Mouse (Mus musculus) C2C12 (cell line): ENCODE data around the gene Fthl17f. TPM values are rescaled to one million over a fixed set of nuclear protein-coding genes. Genes with fewer than 3 reads are reported as not detected.
"Not testable (repeated sequence)": the region's sequence is repeated elsewhere in the genome, so short reads cannot be mapped to it uniquely, and the experiment has no call there.

ENCODE experiments used
- H3K27me3 ChIP-seq: one replicate; pipeline ENCODE4 v1.6.1; 2011; ENCODE audit not compliant: control insufficient read depth, insufficient read depth, insufficient read length
- H3K36me3 ChIP-seq: one replicate; pipeline ENCODE4 v1.6.1; 2011; ENCODE audit not compliant: control insufficient read depth, insufficient read depth
- H3K4me3 ChIP-seq: one replicate; pipeline ENCODE4 v1.5.1; 2011; ENCODE audit warnings: mild to moderate bottlenecking, control low read depth; ENCODE audit not compliant: poor library complexity, insufficient read depth, severe bottlenecking
- H3K79me2 ChIP-seq: one replicate; pipeline ENCODE4 v1.6.1; 2011; ENCODE audit not compliant: control insufficient read depth, insufficient read depth
- H3K79me3 ChIP-seq: one replicate; pipeline ENCODE4 v1.6.1; 2011; ENCODE audit warnings: low read depth, control low read depth
- H3ac ChIP-seq: one replicate; pipeline ENCODE3; 2011; ENCODE audit warnings: low read depth; ENCODE audit not compliant: control insufficient read depth, insufficient read length
- CEBPB ChIP-seq: IDR thresholded peaks from one replicate; pipeline ENCODE4 v1.6.1; 2011; ENCODE audit warnings: low read depth, mild to moderate bottlenecking, control low read depth, moderate library complexity
- CTCF ChIP-seq: IDR thresholded peaks from one replicate; pipeline ENCODE4 v1.5.1; 2011; ENCODE audit not compliant: control insufficient read depth, insufficient read depth, insufficient read length
- FOSL1 ChIP-seq: IDR thresholded peaks from one replicate; pipeline ENCODE4 v1.8.0; 2011; ENCODE audit warnings: mild to moderate bottlenecking, low read length; ENCODE audit not compliant: poor library complexity, insufficient read depth, severe bottlenecking
- MAX ChIP-seq: IDR thresholded peaks from one replicate; pipeline ENCODE4 v1.6.1; 2011; ENCODE audit warnings: mild to moderate bottlenecking, control low read depth
- MYOD1 ChIP-seq: IDR thresholded peaks from one replicate; pipeline ENCODE4 v1.6.1; 2011; ENCODE audit warnings: low read depth; ENCODE audit not compliant: control insufficient read depth, insufficient read length
- MYOG ChIP-seq: IDR thresholded peaks from one replicate; pipeline ENCODE4 v1.6.1; 2011; ENCODE audit not compliant: control insufficient read depth, insufficient read length; ENCODE audit errors: extremely low read depth
- USF1 ChIP-seq: IDR thresholded peaks from one replicate; pipeline ENCODE4 v1.6.1; 2011; ENCODE audit warnings: low read depth, mild to moderate bottlenecking, control low read depth, moderate library complexity
- long read RNA-seq, 2 experiments: library from polyadenylated mRNA; unstranded; transcript quantifications; one replicate each; pipeline ENCODE4 v2.0.0; 2019 to 2020
- polyA plus RNA-seq: library from polyadenylated mRNA; unstranded; fragments of >200 nt; fragmentation: generic; extraction: Trizol; gene quantifications from one replicate; pipeline ENCODE4 v1.2.1, GENCODE M21; 2012; ENCODE audit warnings: missing spikeins

Gene Fthl17f
- 0.04 TPM for polyA plus RNA-seq
- long read RNA-seq, experiment 1 = 0 reads
- long read RNA-seq, experiment 2 = 0 reads

- H3K79me3 ChIP-seq, H3K36me3 ChIP-seq, H3K4me3 ChIP-seq, H3ac ChIP-seq, H3K27me3 ChIP-seq, H3K79me2 ChIP-seq: not testable (repeated sequence)
Observed at GRCm38 (mm10) chrX:9062715-9063114, at the start of gene Fthl17f. Gene Fthl17f (plus strand): TSS chrX:9063015.

- H3ac ChIP-seq = no peak overlapping the region
- no peaks in the 10 kb centered on the region for H3K79me2 ChIP-seq
- H3K4me3 ChIP-seq = no peak overlapping the region
- no peaks in the 10 kb centered on the region for H3K79me3 ChIP-seq
- no peaks in the 10 kb centered on the region for H3K36me3 ChIP-seq
- TF ChIP-seq FOSL1 (no peak), MYOG (no peak), USF1 (no peak), MYOD1 (no peak), MAX (no peak), CTCF (no peak), CEBPB (no peak)
- H3K27me3 ChIP-seq = no peaks in the 10 kb centered on the region
Observed at GRCm38 (mm10) chrX:9016079-9016478, 46.7 kb upstream of the Fthl17f start.

DNA sequence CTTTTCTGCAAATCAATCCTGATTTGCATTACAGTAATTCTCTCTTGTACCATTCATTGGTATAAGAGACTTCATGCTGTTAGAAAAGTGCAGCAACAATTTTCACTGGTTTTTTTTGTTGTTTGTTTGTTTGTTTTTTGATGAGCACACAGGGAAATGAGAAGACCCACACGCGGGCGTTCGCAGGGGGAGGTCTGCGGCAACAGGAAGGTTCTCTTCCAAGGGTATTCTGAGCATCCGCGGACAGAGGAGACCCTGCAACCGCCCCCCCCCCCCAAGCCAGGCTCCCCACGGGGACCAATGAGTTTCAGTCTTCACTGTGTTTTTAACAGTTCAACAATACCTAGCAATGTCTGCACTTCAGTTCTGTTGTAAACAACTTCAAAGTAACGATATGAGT, 43.3 kb upstream of the Fthl17f start:
- no peaks in the 10 kb centered on the region for H3K27me3 ChIP-seq
- H3ac ChIP-seq = no peak overlapping the region
- TF ChIP-seq CTCF = no peak
- no peak for TF ChIP-seq CEBPB
- no peak for TF ChIP-seq FOSL1
- no peak for TF ChIP-seq MAX
- no peak for TF ChIP-seq MYOG
- no peak for TF ChIP-seq USF1
- no peak for TF ChIP-seq MYOD1
- H3K79me3 ChIP-seq = no peaks in the 10 kb centered on the region
- H3K79me2 ChIP-seq = no peaks in the 10 kb centered on the region
- no peak overlapping the region for H3K4me3 ChIP-seq
- H3K36me3 ChIP-seq = no peaks in the 10 kb centered on the region

DNA sequence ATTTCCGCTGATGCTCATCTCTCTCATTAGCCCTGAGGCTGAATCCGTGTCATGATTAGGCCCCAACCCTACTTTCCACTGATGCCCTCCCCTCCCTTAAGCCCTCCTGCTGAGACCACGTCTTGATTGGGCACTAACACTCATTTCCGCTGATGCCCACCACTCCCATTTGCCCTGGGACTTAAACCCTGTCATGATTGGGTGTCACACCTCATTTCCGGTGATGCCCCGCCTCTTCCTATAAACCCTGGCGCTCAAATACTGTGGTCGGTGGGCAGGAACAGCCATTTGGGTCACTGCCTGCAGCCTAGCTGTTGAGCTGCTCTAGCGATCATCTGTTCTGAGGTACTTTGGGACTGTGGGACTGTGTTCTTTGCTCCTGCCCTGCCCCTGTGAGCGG, 29.6 kb upstream of the Fthl17f start, which contains the start of gene Fthl17e:
Fthl17e (plus strand) TSS at position 301 of the 400 bp plus-strand sequence.
- not testable (repeated sequence) for H3K36me3 ChIP-seq, H3K27me3 ChIP-seq, H3ac ChIP-seq, H3K4me3 ChIP-seq, H3K79me3 ChIP-seq, H3K79me2 ChIP-seq

DNA sequence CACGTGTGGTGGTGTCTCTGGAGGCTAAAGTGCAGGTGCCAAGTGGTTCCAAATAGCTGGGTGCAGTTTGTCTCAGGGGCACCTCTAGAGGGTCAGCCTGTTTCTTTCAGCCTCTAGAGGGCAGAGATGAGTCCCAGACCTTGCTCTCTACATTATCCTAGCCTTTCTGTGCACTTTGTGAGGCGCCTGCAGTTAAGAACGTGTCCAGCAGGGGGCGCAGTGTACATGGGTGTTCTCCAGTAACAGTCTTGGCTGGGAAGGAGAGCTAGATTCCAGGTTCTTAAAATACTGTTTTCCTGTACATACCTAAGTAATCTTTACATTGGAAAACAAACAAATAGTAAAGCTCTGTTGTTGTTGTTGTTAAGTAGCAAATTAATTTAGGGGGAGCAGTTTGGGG, 21.2 kb upstream of the Fthl17f start:
- not testable (repeated sequence) for H3K36me3 ChIP-seq, H3K4me3 ChIP-seq, H3K27me3 ChIP-seq, H3K79me3 ChIP-seq, H3ac ChIP-seq, H3K79me2 ChIP-seq

GRCm38 (mm10) chrX:9060952-9061351, 1.9 kb upstream of the Fthl17f start:
- not testable (repeated sequence) for H3K27me3 ChIP-seq, H3K4me3 ChIP-seq, H3ac ChIP-seq, H3K36me3 ChIP-seq, H3K79me2 ChIP-seq, H3K79me3 ChIP-seq

GRCm38 (mm10) chrX:9062101-9062500, 714 bp upstream of the Fthl17f start:
- H3K4me3 ChIP-seq = no peak overlapping the region
- H3K79me3 ChIP-seq = no peaks in the 10 kb centered on the region
- H3K36me3 ChIP-seq = no peaks in the 10 kb centered on the region
- H3ac ChIP-seq = no peak overlapping the region
- TF ChIP-seq USF1 (no peak), MYOD1 (no peak), CEBPB (no peak), MYOG (no peak), FOSL1 (no peak), CTCF (no peak), MAX (no peak)
- H3K79me2 ChIP-seq = no peaks in the 10 kb centered on the region
- no peaks in the 10 kb centered on the region for H3K27me3 ChIP-seq

DNA sequence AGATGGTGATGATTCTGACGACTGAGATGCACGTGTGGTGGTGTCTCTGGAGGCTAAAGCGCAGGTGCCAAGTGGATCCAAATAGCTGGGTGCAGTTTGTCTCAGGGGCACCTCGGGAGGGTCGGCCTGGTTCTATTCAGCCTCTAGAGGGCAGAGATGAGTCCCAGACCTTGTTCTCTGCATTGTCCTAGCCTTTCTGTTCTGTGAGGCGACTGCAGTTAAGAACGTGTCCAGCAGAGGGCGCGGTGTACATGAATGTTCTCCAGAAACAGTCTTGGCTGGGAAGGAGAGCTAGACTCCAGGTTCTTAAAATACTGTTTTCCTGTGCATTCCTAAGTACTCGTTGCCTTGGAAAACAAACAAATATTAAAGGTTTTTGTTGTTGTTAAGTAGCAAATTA, 14.9 kb downstream of the Fthl17f start:
- not testable (repeated sequence) for H3ac ChIP-seq, H3K36me3 ChIP-seq, H3K79me2 ChIP-seq, H3K4me3 ChIP-seq, H3K27me3 ChIP-seq, H3K79me3 ChIP-seq

DNA sequence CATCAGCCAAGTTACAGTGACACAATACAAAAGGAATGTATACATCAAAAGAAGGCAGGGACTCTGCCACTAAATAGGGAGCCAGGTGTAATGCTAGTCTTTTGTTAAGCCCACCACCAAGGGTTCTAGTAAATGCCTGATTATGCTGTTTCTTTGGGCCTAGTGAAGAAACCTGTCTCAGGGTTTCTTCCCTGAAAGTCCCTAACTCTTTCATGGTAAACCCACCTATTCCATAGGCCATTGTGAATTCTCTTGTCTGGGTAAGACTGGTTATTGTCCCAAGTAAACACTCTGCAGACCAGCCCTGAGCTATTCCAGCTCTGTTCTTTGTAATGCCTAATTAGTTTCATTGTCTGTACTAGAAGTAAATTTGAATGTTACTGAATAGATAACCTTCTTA, 32.3 kb downstream of the Fthl17f start:
- not testable (repeated sequence) for H3K27me3 ChIP-seq, H3K79me2 ChIP-seq, H3K79me3 ChIP-seq, H3K4me3 ChIP-seq, H3K36me3 ChIP-seq, H3ac ChIP-seq
